Mouse (Mus musculus): ENCODE data around the gene Ublcp1. TPM values are rescaled to one million over a fixed set of nuclear protein-coding genes. Genes with fewer than 3 reads are reported as not detected.
"Not testable (repeated sequence)": the region's sequence is repeated elsewhere in the genome, so short reads cannot be mapped to it uniquely, and the experiment has no call there.

Ublcp1 gene
- total RNA-seq, 2 experiments from 2014 or later: 24.6 to 30.2 TPM

GRCm38 (mm10) chr11:44476445-44476844, 6.1 kb upstream of the Ublcp1 start:
- intact Hi-C loops (cut with DNase I): no loop called here
- TF ChIP-seq CTCF (IDR thresholded peaks at IDR 0.05): no peak
- no peak for DNase-seq
- Histone ChIP-seq H3K27ac (no peak overlapping the region), H3K4me3 (no peak overlapping the region)

DNA sequence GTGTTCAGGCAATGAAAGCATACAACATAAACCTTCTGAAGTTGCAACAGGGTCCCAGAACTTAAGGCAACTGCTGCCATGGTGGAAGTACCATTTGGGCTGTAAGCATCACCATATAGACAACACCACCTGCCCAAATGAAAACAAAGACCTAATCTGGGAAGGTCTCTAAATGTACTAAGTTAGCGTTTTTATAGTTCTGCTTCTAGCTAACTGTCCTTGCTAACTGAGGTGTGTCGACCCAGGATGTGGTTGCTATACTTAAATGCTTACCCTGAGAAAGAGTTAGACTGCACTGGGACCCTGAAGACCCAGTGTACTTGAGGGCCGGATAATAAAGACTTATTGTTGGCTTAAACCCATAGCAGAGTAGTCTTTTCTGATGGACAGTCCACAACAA, 5.2 kb upstream of the Ublcp1 start:
- H3K4me3 ChIP-seq: no peak overlapping the region
- TF ChIP-seq CTCF (IDR thresholded peaks at IDR 0.05): no peak
- DNase-seq: no peak
- H3K27ac ChIP-seq: no peak overlapping the region
- intact Hi-C loops (cut with DNase I): no loop called here

- intact Hi-C loops (cut with DNase I): loop anchor here (2.0 kb wide), 1 partner anchor 49 kb away; no protein-coding TSS in a partner anchor
- DNase-seq: no peak
- Histone ChIP-seq H3K4me3 (peak overlapping the region; percentile 98), H3K27ac (peak overlapping the region; percentile 98)
- TF ChIP-seq CTCF (IDR thresholded peaks at IDR 0.05): no peak
Observed at GRCm38 (mm10) chr11:44471337-44471995, 1.2 kb upstream of the Ublcp1 start.

DNA sequence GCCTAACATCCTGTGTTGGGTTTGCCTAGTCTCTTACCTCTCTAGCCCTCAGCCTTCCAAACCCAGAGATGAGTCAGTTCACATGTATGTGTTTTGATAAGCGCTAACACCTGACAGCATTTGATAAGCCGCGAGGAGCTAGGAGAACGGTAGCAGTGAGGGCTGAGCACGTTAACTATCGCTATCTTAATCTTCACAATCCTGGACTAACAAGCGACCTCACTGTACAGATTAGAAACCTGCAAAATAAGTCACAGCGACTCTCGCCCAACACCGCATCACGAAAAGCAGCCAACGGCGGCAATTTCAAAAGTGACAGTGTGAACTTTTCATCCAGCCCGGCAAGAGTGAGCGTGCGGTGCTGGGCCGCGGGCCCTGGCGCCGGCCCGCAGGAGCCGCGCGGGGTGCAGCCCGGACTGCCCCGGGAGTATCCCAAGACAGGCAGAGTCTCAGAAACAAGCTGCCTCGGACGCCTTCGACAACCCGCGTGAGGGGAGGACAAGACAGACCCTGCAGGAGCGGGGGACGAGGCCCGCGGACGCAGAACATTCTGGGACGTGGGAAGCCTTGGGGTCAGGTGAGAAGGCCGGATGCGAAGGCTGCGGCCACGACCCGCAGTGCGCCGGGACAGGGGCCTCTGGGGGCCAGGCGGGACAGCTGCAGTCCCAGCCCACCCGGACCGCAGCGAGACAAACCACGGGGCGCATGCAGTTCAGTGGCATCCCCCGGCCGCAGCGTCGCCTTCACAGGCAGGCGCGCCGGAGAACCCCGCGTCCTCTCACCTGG, 459 bp downstream of the Ublcp1 start:
- intact Hi-C loops (cut with DNase I): loop anchor here (2.0 to 10.0 kb wide), 2 partner anchors 51 to 715 kb away; no protein-coding TSS in a partner anchor
- no peak for TF ChIP-seq CTCF (IDR thresholded peaks at IDR 0.05)
- DNase-seq: no peak
- peak overlapping the region; percentile 98 for H3K27ac ChIP-seq
- peak overlapping the region; percentile 98 for H3K4me3 ChIP-seq

- intact Hi-C loops (cut with DNase I): loop anchor here (10.0 kb wide), 1 partner anchor 714 kb away; no protein-coding TSS in a partner anchor
Observed at GRCm38 (mm10) chr11:44468306-44468790, 1.9 kb downstream of the Ublcp1 start.

GRCm38 (mm10) chr11:44466949-44467442, 3.3 kb downstream of the Ublcp1 start:
- TF ChIP-seq CTCF (IDR thresholded peaks at IDR 0.05): no peak
- Histone ChIP-seq H3K4me3 (no peak overlapping the region), H3K27ac (no peak overlapping the region)
- DNase-seq: no peak
- intact Hi-C loops (cut with DNase I): loop anchor here (10.0 kb wide), 1 partner anchor 712 kb away; no protein-coding TSS in a partner anchor

More at GRCm38 (mm10) chr11:44468306-44468790, 1.9 kb downstream of the Ublcp1 start:
- no peak for DNase-seq
- Histone ChIP-seq H3K4me3 (no peak overlapping the region), H3K27ac (no peak overlapping the region)
- no peak for TF ChIP-seq CTCF (IDR thresholded peaks at IDR 0.05)

GRCm38 (mm10) chr11:44461493-44461892, 8.8 kb downstream of the Ublcp1 start:
- DNase-seq: no peak
- Histone ChIP-seq H3K4me3 (no peak overlapping the region), H3K27ac (no peak overlapping the region; the same call in 1 of the 2 replicates)
- TF ChIP-seq CTCF (IDR thresholded peaks at IDR 0.05): no peak
- intact Hi-C loops (cut with DNase I): loop anchor here (10.0 kb wide), 1 partner anchor 707 kb away; no protein-coding TSS in a partner anchor

DNA sequence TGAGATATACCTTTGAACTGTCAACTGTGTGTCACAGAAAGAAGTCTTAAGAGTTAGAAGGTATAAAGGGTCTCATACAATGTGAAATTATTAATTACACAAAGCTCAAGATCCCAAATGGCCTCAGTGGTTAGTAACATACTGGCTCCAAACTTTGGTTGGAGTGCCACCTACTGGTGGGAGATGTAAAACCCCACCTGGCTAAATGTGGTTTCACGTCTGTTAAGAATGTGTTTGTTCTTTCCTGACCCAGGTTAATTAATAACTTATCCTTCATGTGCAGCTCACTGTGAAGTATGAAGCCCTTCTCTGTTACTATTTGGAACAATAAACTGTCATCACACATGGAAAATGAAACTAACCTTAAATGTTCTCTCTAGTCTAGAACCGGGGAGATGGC, 16.9 kb downstream of the Ublcp1 start:
- peak; percentile 83 for TF ChIP-seq CTCF (IDR thresholded peaks at IDR 0.05)
- Histone ChIP-seq H3K4me3 (no peak overlapping the region), H3K27ac (no peak overlapping the region)
- DNase-seq: peak; percentile 52
- intact Hi-C loops (cut with DNase I): no loop called here

GRCm38 (mm10) chr11:44452016-44452415, 18.3 kb downstream of the Ublcp1 start:
- H3K27ac ChIP-seq; DNase-seq; intact Hi-C loops (cut with DNase I); H3K4me3 ChIP-seq: not testable (repeated sequence)

- Histone ChIP-seq H3K27ac (no peak overlapping the region), H3K4me3 (no peak overlapping the region)
- no peak for DNase-seq
- TF ChIP-seq CTCF (IDR thresholded peaks at IDR 0.05): no peak
- intact Hi-C loops (cut with DNase I): no loop called here
Observed at GRCm38 (mm10) chr11:44451046-44451445, 19.3 kb downstream of the Ublcp1 start.

DNA sequence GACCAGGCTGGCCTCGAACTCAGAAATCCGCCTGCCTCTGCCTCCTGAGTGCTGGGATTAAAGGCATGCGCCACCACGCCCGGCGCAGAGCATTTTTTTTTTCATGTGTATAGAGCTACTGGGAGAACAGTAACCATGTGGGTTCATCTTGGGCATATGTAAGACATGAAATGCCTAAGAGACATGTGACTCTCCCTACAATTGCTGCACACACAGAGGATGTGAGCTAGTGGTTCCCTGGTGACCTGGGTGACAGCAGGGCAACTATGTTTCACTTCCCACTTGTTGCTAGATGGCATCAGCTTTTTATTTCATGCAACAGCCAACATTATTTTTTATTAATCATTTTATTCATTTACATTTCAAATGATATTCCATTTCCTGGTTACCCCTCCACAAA, 32.5 kb downstream of the Ublcp1 start:
- Histone ChIP-seq H3K27ac (no peak overlapping the region), H3K4me3 (no peak overlapping the region)
- intact Hi-C loops (cut with DNase I): no loop called here
- no peak for TF ChIP-seq CTCF (IDR thresholded peaks at IDR 0.05)
- no peak for DNase-seq

GRCm38 (mm10) chr11:44430036-44430435, 40.3 kb downstream of the Ublcp1 start:
- intact Hi-C loops (cut with DNase I): no loop called here
- no peak for TF ChIP-seq CTCF (IDR thresholded peaks at IDR 0.05)
- Histone ChIP-seq H3K27ac (no peak overlapping the region), H3K4me3 (no peak overlapping the region)
- DNase-seq: no peak

DNA sequence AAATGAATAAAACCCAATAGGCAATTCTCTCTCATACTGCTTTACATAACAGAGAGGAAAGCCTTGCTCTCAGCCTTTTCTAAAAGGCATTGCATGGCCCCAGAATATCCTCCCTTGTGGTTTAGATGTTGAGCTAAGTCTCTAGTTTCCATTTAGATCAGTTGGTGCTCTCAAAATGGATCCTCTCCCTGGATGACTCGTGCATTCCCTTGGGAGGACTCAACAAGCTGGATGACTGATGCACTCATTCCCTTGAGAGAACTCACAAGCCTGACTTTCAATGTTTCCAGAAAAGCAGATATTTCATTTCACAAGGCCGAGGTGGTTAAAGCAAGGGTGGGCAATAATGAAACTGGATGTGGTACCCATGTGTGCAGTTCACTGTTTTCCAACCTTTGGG, 42.3 kb downstream of the Ublcp1 start:
- TF ChIP-seq CTCF (IDR thresholded peaks at IDR 0.05): no peak
- H3K4me3 ChIP-seq: no peak overlapping the region
- intact Hi-C loops (cut with DNase I): no loop called here
- DNase-seq: no peak
- no peak overlapping the region for H3K27ac ChIP-seq
